Mouse (Mus musculus): ENCODE data around the gene Nup54. TPM values are rescaled to one million over a fixed set of nuclear protein-coding genes. Genes with fewer than 3 reads are reported as not detected.

The Nup54 gene
- polyA plus RNA-seq (2014; fragmentation: Nextera tagmentation; extraction: Ambion mirVana): 72.5 and 82.5 TPM in 2 replicates

GRCm38 (mm10) chr5:92435025-92435584, at the start of gene Nup54:
Gene Nup54, minus strand, starts transcription at chr5:92435219.
- peak; percentile 97 for ATAC-seq (replicated peaks; ENCODE audit: low FRiP score)
- peak within 1 kb of the TSS; percentile 85 for H3K4me2 ChIP-seq
- H3K27me3 ChIP-seq (replicated peaks; ENCODE audit: control insufficient read depth, insufficient read depth, low read length): no peaks in the 10 kb centered on the region
- peak within 1 kb of the TSS; percentile 91 for H3K27ac ChIP-seq (ENCODE audit: low read depth, low read length)
- no peaks in the 10 kb centered on the region for H3K36me3 ChIP-seq (ENCODE audit: control insufficient read depth, insufficient read depth, low read length)
- peak within 1 kb of the TSS; percentile 93 for H3K4me3 ChIP-seq (ENCODE audit: low read depth, low read length)
- no peaks in the 10 kb centered on the region for H3K9me3 ChIP-seq (ENCODE audit: control insufficient read depth, low read length)
- WGBS: under 1% methylated on average over 34 of the region's 34 CpGs
- H3K4me1 ChIP-seq (replicated peaks; ENCODE audit: control insufficient read depth, insufficient read depth, low read length): peaks cover 15% of the 10 kb centered on the region
- peak within 1 kb of the TSS; percentile 96 for H3K9ac ChIP-seq (ENCODE audit: low read depth, low read length)
- peak; percentile 96 for DNase-seq (ENCODE audit: low spot score)

DNA sequence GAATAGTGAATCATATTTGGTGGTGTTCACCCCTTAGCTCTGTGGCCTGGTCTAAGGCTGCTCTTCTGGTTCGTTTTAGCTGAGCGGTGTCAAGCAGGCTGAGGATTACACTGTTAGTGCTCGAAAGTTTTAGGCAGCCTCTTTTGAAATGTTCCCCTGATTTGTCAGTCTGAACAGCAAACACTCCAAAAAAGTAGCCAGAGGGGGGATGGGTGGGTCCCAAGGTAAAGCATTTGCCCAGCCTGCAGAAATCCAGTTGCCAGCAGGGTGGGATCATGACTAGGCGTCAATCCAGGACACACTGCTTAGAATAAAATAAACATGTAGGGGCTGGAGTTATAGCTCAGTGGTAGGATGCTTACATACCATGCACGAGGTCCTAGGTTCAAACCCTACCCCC, 37.8 kb upstream of the Nup54 start:
- no peak for ATAC-seq (replicated peaks; ENCODE audit: low FRiP score)
- no peak overlapping the region for H3K4me3 ChIP-seq (ENCODE audit: low read depth, low read length)
- no peak overlapping the region for H3K4me2 ChIP-seq
- H3K27ac ChIP-seq (ENCODE audit: low read depth, low read length): no peak overlapping the region
- 83% methylated on average over 5 of the region's 5 CpGs for WGBS
- no peaks in the 10 kb centered on the region for H3K27me3 ChIP-seq (replicated peaks; ENCODE audit: control insufficient read depth, insufficient read depth, low read length)
- H3K9ac ChIP-seq (ENCODE audit: low read depth, low read length): no peak overlapping the region
- peaks cover 2% of the 10 kb centered on the region; the same call in 1 of the 2 replicates for H3K36me3 ChIP-seq (ENCODE audit: control insufficient read depth, insufficient read depth, low read length)
- H3K4me1 ChIP-seq (replicated peaks; ENCODE audit: control insufficient read depth, insufficient read depth, low read length): no peaks in the 10 kb centered on the region
- DNase-seq (ENCODE audit: low spot score): no peak
- no peaks in the 10 kb centered on the region for H3K9me3 ChIP-seq (ENCODE audit: control insufficient read depth, low read length)

GRCm38 (mm10) chr5:92471531-92471930, 36.5 kb upstream of the Nup54 start:
- Histone ChIP-seq H3K4me2 (no peak overlapping the region), H3K4me1 (replicated peaks; ENCODE audit: control insufficient read depth, insufficient read depth, low read length) (0 out of 2 replicates have a peak, but pooled peaks cover 4% of the 10 kb centered on the region), H3K27ac (ENCODE audit: low read depth, low read length) (no peak overlapping the region), H3K27me3 (replicated peaks; ENCODE audit: control insufficient read depth, insufficient read depth, low read length) (no peaks in the 10 kb centered on the region), H3K4me3 (ENCODE audit: low read depth, low read length) (no peak overlapping the region), H3K9me3 (ENCODE audit: control insufficient read depth, low read length) (no peaks in the 10 kb centered on the region), H3K9ac (ENCODE audit: low read depth, low read length) (no peak overlapping the region), H3K36me3 (ENCODE audit: control insufficient read depth, insufficient read depth, low read length) (peaks cover 2% of the 10 kb centered on the region; the same call in 1 of the 2 replicates)
- ATAC-seq (replicated peaks; ENCODE audit: low FRiP score): no peak
- DNase-seq (ENCODE audit: low spot score): no peak
- 90% methylated on average over 4 of the region's 4 CpGs for WGBS

DNA sequence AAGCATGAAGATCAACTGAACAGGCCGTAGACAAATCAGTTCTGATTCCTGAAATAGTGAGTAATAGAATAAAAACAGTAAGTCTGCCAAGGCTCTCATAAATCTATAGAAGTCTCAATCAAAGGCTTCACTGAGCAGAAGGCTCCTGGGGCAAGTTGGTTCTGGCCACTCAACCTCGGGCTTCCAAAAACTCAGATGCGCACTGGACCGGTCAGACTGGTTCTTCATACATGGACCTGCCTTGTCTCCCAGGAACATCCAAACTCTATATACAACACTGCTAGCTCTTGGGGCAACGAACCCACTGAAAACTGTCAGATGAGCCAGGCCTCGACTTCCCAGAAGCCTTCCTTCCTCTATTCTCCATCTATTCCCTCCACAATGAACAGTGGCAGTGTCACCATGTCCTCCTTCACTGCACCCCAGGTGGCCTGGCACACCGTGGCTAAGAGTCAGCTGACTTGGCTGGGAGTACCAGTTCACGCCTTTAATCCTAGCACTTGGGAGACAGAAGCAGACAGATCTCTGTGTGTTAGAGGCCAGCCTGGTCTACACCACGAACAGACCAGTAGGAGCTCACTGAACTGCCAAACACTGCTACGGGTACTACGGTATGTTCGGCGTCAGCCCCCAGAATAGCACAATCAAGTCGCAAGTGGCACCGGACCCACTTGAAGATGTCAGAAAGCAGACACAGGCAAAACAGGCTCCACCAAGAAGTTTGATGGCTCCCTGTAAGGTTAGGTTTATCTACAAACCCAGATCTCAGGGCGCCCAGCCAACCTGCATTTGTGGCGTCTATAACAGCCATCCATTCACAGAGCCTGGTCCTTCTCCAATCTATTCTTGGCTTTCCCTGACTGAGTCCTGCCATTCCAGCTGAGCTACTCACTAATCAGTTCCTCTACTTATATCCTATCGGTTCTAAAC, 34.4 kb upstream of the Nup54 start:
- no peak overlapping the region for H3K9ac ChIP-seq (ENCODE audit: low read depth, low read length)
- no peak overlapping the region for H3K4me3 ChIP-seq (ENCODE audit: low read depth, low read length)
- H3K9me3 ChIP-seq (ENCODE audit: control insufficient read depth, low read length): no peaks in the 10 kb centered on the region
- WGBS: 91% methylated on average over 18 of the region's 18 CpGs
- no peak for ATAC-seq (replicated peaks; ENCODE audit: low FRiP score)
- no peak overlapping the region for H3K27ac ChIP-seq (ENCODE audit: low read depth, low read length)
- no peaks in the 10 kb centered on the region for H3K36me3 ChIP-seq (ENCODE audit: control insufficient read depth, insufficient read depth, low read length)
- no peak overlapping the region for H3K4me2 ChIP-seq
- no peak for DNase-seq (ENCODE audit: low spot score)
- H3K4me1 ChIP-seq (replicated peaks; ENCODE audit: control insufficient read depth, insufficient read depth, low read length): 0 out of 2 replicates have a peak, but pooled peaks cover 4% of the 10 kb centered on the region
- no peaks in the 10 kb centered on the region for H3K27me3 ChIP-seq (replicated peaks; ENCODE audit: control insufficient read depth, insufficient read depth, low read length)

GRCm38 (mm10) chr5:92468234-92468633, 33.2 kb upstream of the Nup54 start:
- Histone ChIP-seq H3K4me2 (no peak overlapping the region), H3K27me3 (replicated peaks; ENCODE audit: control insufficient read depth, insufficient read depth, low read length) (no peaks in the 10 kb centered on the region), H3K9me3 (ENCODE audit: control insufficient read depth, low read length) (no peaks in the 10 kb centered on the region), H3K4me3 (ENCODE audit: low read depth, low read length) (no peak overlapping the region), H3K36me3 (ENCODE audit: control insufficient read depth, insufficient read depth, low read length) (no peaks in the 10 kb centered on the region), H3K9ac (ENCODE audit: low read depth, low read length) (no peak overlapping the region), H3K4me1 (replicated peaks; ENCODE audit: control insufficient read depth, insufficient read depth, low read length) (0 out of 2 replicates have a peak, but pooled peaks cover 4% of the 10 kb centered on the region), H3K27ac (ENCODE audit: low read depth, low read length) (no peak overlapping the region)
- 91% methylated on average over 6 of the region's 6 CpGs for WGBS
- DNase-seq (ENCODE audit: low spot score) (no peak), ATAC-seq (replicated peaks; ENCODE audit: low FRiP score) (no peak)

GRCm38 (mm10) chr5:92467102-92467766, 32.2 kb upstream of the Nup54 start:
- H3K36me3 ChIP-seq (ENCODE audit: control insufficient read depth, insufficient read depth, low read length): no peaks in the 10 kb centered on the region
- H3K4me1 ChIP-seq (replicated peaks; ENCODE audit: control insufficient read depth, insufficient read depth, low read length): 0 out of 2 replicates have a peak, but pooled peaks cover 4% of the 10 kb centered on the region
- 73% methylated on average over 8 of the region's 8 CpGs for WGBS
- no peaks in the 10 kb centered on the region for H3K27me3 ChIP-seq (replicated peaks; ENCODE audit: control insufficient read depth, insufficient read depth, low read length)
- H3K27ac ChIP-seq (ENCODE audit: low read depth, low read length): no peak overlapping the region
- H3K9ac ChIP-seq (ENCODE audit: low read depth, low read length): no peak overlapping the region
- no peak overlapping the region for H3K4me3 ChIP-seq (ENCODE audit: low read depth, low read length)
- H3K9me3 ChIP-seq (ENCODE audit: control insufficient read depth, low read length): no peaks in the 10 kb centered on the region
- H3K4me2 ChIP-seq: no peak overlapping the region
- ATAC-seq (replicated peaks; ENCODE audit: low FRiP score) (no peak), DNase-seq (ENCODE audit: low spot score) (no peak)

- H3K4me3 ChIP-seq (ENCODE audit: low read depth, low read length): no peak overlapping the region
- 91% methylated on average over 5 of the region's 5 CpGs for WGBS
- H3K9ac ChIP-seq (ENCODE audit: low read depth, low read length): no peak overlapping the region
- H3K9me3 ChIP-seq (ENCODE audit: control insufficient read depth, low read length): no peaks in the 10 kb centered on the region
- H3K27ac ChIP-seq (ENCODE audit: low read depth, low read length): no peak overlapping the region
- H3K4me1 ChIP-seq (replicated peaks; ENCODE audit: control insufficient read depth, insufficient read depth, low read length): 0 out of 2 replicates have a peak, but pooled peaks cover 4% of the 10 kb centered on the region
- no peak for DNase-seq (ENCODE audit: low spot score)
- no peaks in the 10 kb centered on the region for H3K27me3 ChIP-seq (replicated peaks; ENCODE audit: control insufficient read depth, insufficient read depth, low read length)
- no peak overlapping the region for H3K4me2 ChIP-seq
- H3K36me3 ChIP-seq (ENCODE audit: control insufficient read depth, insufficient read depth, low read length): no peaks in the 10 kb centered on the region
- no peak for ATAC-seq (replicated peaks; ENCODE audit: low FRiP score)
These were observed 30.5 kb upstream of the Nup54 start for GRCm38 (mm10) chr5:92465511-92465910.

- Histone ChIP-seq H3K4me2 (no peak overlapping the region), H3K4me3 (ENCODE audit: low read depth, low read length) (no peak overlapping the region)
- 37% methylated on average over 5 of the region's 5 CpGs for WGBS
These were observed 26.3 kb upstream of the Nup54 start for GRCm38 (mm10) chr5:92461321-92461720.

More at GRCm38 (mm10) chr5:92461321-92461720, 26.3 kb upstream of the Nup54 start:
- ATAC-seq (replicated peaks; ENCODE audit: low FRiP score) (no peak), DNase-seq (ENCODE audit: low spot score) (no peak)
- Histone ChIP-seq H3K27me3 (replicated peaks; ENCODE audit: control insufficient read depth, insufficient read depth, low read length) (no peaks in the 10 kb centered on the region), H3K27ac (ENCODE audit: low read depth, low read length) (no peak overlapping the region), H3K4me1 (replicated peaks; ENCODE audit: control insufficient read depth, insufficient read depth, low read length) (no peaks in the 10 kb centered on the region), H3K36me3 (ENCODE audit: control insufficient read depth, insufficient read depth, low read length) (no peaks in the 10 kb centered on the region), H3K9me3 (ENCODE audit: control insufficient read depth, low read length) (no peaks in the 10 kb centered on the region), H3K9ac (ENCODE audit: low read depth, low read length) (no peak overlapping the region)

Data from liver, embryonic 11.5 days (tissue).